Mouse (Mus musculus) left cerebral cortex, adult 2 months (tissue): ENCODE measurements around the gene Snx9. TPM values are rescaled to one million over a fixed set of nuclear protein-coding genes. Genes with fewer than 3 reads are reported as not detected.

Source experiments
- DNase-seq, 2 experiments: peaks; one replicate each; pipeline ENCODE4 v3.0.0; 2021 to 2022; ENCODE audit warnings: low spot score in 2 of 2, mixed read lengths in 1 of 2; ENCODE audit errors: extremely low spot score in 1 of 2
- H3K27ac ChIP-seq: fragments of 200-600 bp; 2 replicates; pipeline ENCODE4 v1.8.1; 2022
- H3K4me3 ChIP-seq: fragments of 200-600 bp; 2 replicates; pipeline ENCODE4 v1.8.1; 2022
- CTCF ChIP-seq: fragments of 200-600 bp; IDR thresholded peaks from 2 replicates; pipeline ENCODE4 v1.8.1; 2022; ENCODE audit warnings: antibody characterized with exemption, mild to moderate bottlenecking, moderate library complexity
- intact Hi-C: fragments of 180-260 bp; cut with DNase I; formaldehyde crosslinking; loops from one replicate; pipeline ENCODE4 v1.15.1; 2025
- total RNA-seq, 2 experiments: library from RNA; stranded (reverse); gene quantifications; 2 replicates each; pipeline ENCODE4 v1.2.3; 2021

The Snx9 gene
- total RNA-seq, 2 experiments from 2014 or later, result 14.7 to 16.6 TPM

GRCm38 (mm10) chr17:5834798-5835328 lies 6.3 kb upstream of the Snx9 start:
- TF ChIP-seq CTCF, result no peak
- Histone ChIP-seq H3K27ac (no peak overlapping the region), H3K4me3 (no peak overlapping the region)
- no peak for DNase-seq
- intact Hi-C loops, result no loop called here

GRCm38 (mm10) chr17:5839549-5840240 lies 1.4 kb upstream of the Snx9 start:
- intact Hi-C loops, result loop anchor here (5.0 kb wide), 2 partner anchors 42 to 48 kb away; no protein-coding TSS in a partner anchor

GRCm38 (mm10) chr17:5840550-5841127 lies 490 bp upstream of the Snx9 start:
- DNase-seq, result peak in 1 of 2 experiments; percentile 26
- Histone ChIP-seq H3K27ac (peak overlapping the region; percentile 90), H3K4me3 (peak overlapping the region; percentile 56)
- no peak for TF ChIP-seq CTCF
- intact Hi-C loops, result loop anchor here (5.0 kb wide), 2 partner anchors 43 to 47 kb away; no protein-coding TSS in a partner anchor

More at GRCm38 (mm10) chr17:5839549-5840240, 1.4 kb upstream of the Snx9 start:
- Histone ChIP-seq H3K4me3 (no peak overlapping the region), H3K27ac (no peak overlapping the region)
- DNase-seq, result no peak
- no peak for TF ChIP-seq CTCF

DNA sequence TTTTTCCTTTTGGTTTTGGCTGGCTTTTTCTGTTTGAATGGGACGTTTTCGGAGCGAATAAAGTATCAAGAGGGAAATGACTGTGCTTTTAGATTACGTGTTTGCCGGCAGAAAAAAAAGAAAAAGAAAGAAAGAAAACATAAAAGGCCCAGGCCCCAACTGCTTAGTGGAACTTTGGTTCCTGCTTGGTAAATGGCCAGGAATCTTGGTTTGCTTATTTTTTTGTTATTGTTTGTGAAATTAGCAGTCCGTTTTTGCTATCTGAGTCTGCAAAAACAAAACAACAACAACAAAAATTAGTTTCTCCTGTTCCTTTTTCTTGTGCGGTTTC lies 779 bp downstream of the Snx9 start:
- TF ChIP-seq CTCF, result no peak
- peak overlapping the region; percentile 86 for H3K27ac ChIP-seq
- no peak for DNase-seq
- peak overlapping the region; percentile 86 for H3K4me3 ChIP-seq
- intact Hi-C loops, result loop anchor here (5.0 kb wide), 2 partner anchors 45 kb away; no protein-coding TSS in a partner anchor

GRCm38 (mm10) chr17:5842988-5843640 lies 2.0 kb downstream of the Snx9 start:
- TF ChIP-seq CTCF, result no peak
- Histone ChIP-seq H3K27ac (no peak overlapping the region), H3K4me3 (no peak overlapping the region)
- intact Hi-C loops, result loop anchor here (5.0 kb wide), 2 partner anchors 44 to 46 kb away; no protein-coding TSS in a partner anchor
- no peak for DNase-seq

- no peak overlapping the region for H3K27ac ChIP-seq
- no peak for TF ChIP-seq CTCF
- no peak for DNase-seq
- intact Hi-C loops, result loop anchor here (5.0 kb wide), 2 partner anchors 44 to 46 kb away; no protein-coding TSS in a partner anchor
- H3K4me3 ChIP-seq, result no peak overlapping the region
Observed at GRCm38 (mm10) chr17:5843641-5843990, 2.5 kb downstream of the Snx9 start.

- no peak for DNase-seq
- TF ChIP-seq CTCF, result no peak
- H3K4me3 ChIP-seq, result no peak overlapping the region
- H3K27ac ChIP-seq, result no peak overlapping the region
- intact Hi-C loops, result no loop called here
Observed at GRCm38 (mm10) chr17:5845376-5845775, 4.2 kb downstream of the Snx9 start.

GRCm38 (mm10) chr17:5846101-5846500 lies 5.0 kb downstream of the Snx9 start:
- no peak for TF ChIP-seq CTCF

GRCm38 (mm10) chr17:5848706-5849415 lies 7.7 kb downstream of the Snx9 start:
- TF ChIP-seq CTCF, result no peak
- DNase-seq, result no peak
- intact Hi-C loops, result no loop called here
- Histone ChIP-seq H3K4me3 (peak overlapping the region; percentile 28), H3K27ac (peak overlapping the region; percentile 41; the same call in 1 of the 2 replicates)

More at GRCm38 (mm10) chr17:5846101-5846500, 5.0 kb downstream of the Snx9 start:
- Histone ChIP-seq H3K4me3 (no peak overlapping the region), H3K27ac (no peak overlapping the region)
- DNase-seq, result no peak
- intact Hi-C loops, result no loop called here

DNA sequence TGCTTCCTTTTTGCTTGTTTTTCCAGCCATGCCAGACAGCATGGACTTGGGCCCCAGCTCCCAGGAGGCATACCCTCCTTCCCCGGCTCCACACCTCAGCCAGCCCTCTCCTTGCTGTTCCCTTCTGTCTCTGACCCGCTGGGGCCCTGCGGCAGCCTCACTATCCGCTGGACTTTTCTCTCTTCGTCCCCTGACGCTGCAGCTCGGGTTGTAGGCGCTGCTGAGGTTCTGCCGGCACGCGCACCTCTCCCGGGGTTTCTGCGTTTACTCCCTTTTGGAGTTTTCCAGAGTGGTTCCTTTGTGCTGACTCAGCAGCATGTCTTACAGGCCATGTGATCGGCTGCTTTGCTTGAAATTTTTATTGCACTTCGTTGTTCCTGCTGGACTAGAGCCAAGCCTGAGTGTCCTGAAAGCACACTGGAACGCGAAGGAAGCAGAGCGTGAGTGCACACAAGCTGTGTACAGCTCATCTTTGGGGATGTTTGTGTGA lies 8.3 kb downstream of the Snx9 start:
- peak; percentile 31 to 45 for DNase-seq
- TF ChIP-seq CTCF, result no peak
- intact Hi-C loops, result no loop called here
- Histone ChIP-seq H3K4me3 (peak overlapping the region; percentile 28), H3K27ac (peak overlapping the region; percentile 41; the same call in 1 of the 2 replicates)

DNA sequence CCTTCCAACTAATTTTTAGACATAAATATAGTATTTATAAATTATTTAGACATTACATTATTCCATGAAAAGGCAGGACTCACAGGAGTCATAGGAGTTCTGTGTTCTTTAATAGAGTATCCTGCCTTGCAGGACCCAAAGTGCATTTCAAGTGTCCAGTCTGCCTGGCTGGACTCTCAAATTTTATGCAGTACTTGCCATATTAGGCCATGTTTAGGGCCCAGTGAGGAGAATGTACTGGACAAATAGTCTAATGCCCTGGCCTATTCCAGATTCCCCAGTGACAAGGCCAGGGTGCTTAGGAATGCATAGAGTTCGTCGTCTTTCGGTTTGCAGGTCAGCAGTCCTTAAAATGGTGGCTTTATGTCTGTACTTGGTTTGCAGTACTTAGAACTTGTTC lies 8.9 kb downstream of the Snx9 start:
- DNase-seq, result no peak
- Histone ChIP-seq H3K4me3 (no peak overlapping the region), H3K27ac (no peak overlapping the region)
- intact Hi-C loops, result no loop called here
- no peak for TF ChIP-seq CTCF
